Comparison of ENCODE assay signal across 7 mouse cellular contexts in genomic region chr16:70568341-70569265, GRCm38 (mm10).
DNase-seq lines count a peak whose midpoint lies in the region; ATAC-seq and TF ChIP-seq lines count a peak whose summit lies in the region.

No protein-coding gene starts in this region.

- no peaks in the 10 kb centered on the region for H3K36me3 ChIP-seq in ES-E14 (ENCODE audit: control insufficient read depth, insufficient read depth, low read length, poor library complexity, severe bottlenecking)
- no peaks in the 10 kb centered on the region for H3K36me3 ChIP-seq in heart, embryonic 14.5 days (ENCODE audit: control insufficient read depth, insufficient read depth, low read length)
- H3K36me3 ChIP-seq in lung, postnatal 0 days (ENCODE audit: insufficient read depth, low read length), result no peaks in the 10 kb centered on the region

- no peak overlapping the region for H3K27ac ChIP-seq in ES-E14 (ENCODE audit: insufficient read depth, low read depth, low read length, poor library complexity, severe bottlenecking)
- H3K27ac ChIP-seq in heart, embryonic 14.5 days (replicated peaks in 1 of 2; ENCODE audit: control insufficient read depth in 1 of 2, insufficient read depth in 1 of 2, low read depth in 2 of 2, low read length in 2 of 2), result no peak overlapping the region
- no peak overlapping the region for H3K27ac ChIP-seq in lung, postnatal 0 days (ENCODE audit: low read length)

- no peaks in the 10 kb centered on the region for H3K27me3 ChIP-seq in heart, embryonic 14.5 days (ENCODE audit: control insufficient read depth, insufficient read depth, low read length)
- no peaks in the 10 kb centered on the region for H3K27me3 ChIP-seq in lung, postnatal 0 days (replicated peaks; ENCODE audit: insufficient read depth, low read length)

- no peak for ATAC-seq in heart, embryonic 14.5 days (ENCODE audit: insufficient number of reproducible peaks, insufficient read depth, low FRiP score, low read depth)
- ATAC-seq in lung, postnatal 0 days, result peak; percentile 57

- no peaks in the 10 kb centered on the region for H3K4me1 ChIP-seq in ES-E14 (ENCODE audit: control insufficient read depth in 2 of 2, insufficient read depth in 2 of 2, low read length in 2 of 2, poor library complexity in 1 of 2)
- no peaks in the 10 kb centered on the region for H3K4me1 ChIP-seq in heart, embryonic 14.5 days (ENCODE audit: control insufficient read depth in 2 of 2, insufficient read depth in 2 of 2, low read length in 2 of 2)
- no peaks in the 10 kb centered on the region for H3K4me1 ChIP-seq in lung, postnatal 0 days (ENCODE audit: insufficient read depth, low read depth, low read length)

- peak overlapping the region; percentile 54 for H3K4me2 ChIP-seq in heart, embryonic 14.5 days (ENCODE audit: low read length)
- H3K4me2 ChIP-seq in lung, postnatal 0 days (replicated peaks; ENCODE audit: low read depth, low read length), result no peak overlapping the region

- 40% methylated on average over 23 of the region's 23 CpGs for WGBS in heart, embryonic 14.5 days
- WGBS in lung, postnatal 0 days, result 50% methylated on average over 23 of the region's 23 CpGs

- no peaks in the 10 kb centered on the region for H3K9me3 ChIP-seq in ES-E14 (ENCODE audit: control insufficient read depth, insufficient read depth, low read depth, low read length)
- H3K9me3 ChIP-seq in heart, embryonic 14.5 days (ENCODE audit: control insufficient read depth, low read length), result no peaks in the 10 kb centered on the region
- no peaks in the 10 kb centered on the region for H3K9me3 ChIP-seq in lung, postnatal 0 days (ENCODE audit: low read length)

- in situ Hi-C loops in ES-E14 (cut with MboI; ENCODE audit: low sequenced_read_pairs in 2 of 2, unreplicated experiment in 2 of 2), result loop anchor here in 1 of 2 experiments (10.0 kb wide), 1 partner anchor 144 kb away; no protein-coding TSS in a partner anchor

- no peak for TF ChIP-seq EP300 in lung, postnatal 0 days (IDR thresholded peaks at IDR 0.05)

- TF ChIP-seq CTCF in lung, postnatal 0 days (IDR thresholded peaks at IDR 0.05), result peak; percentile 77

- DNase-seq in B cell, adult 2 months, result peak; percentile 19 to 24
- DNase-seq in ES-E14 (ENCODE audit: low read depth, low spot score), result peak; percentile 51
- peak; percentile 63 for DNase-seq in embryo, embryonic 10 days (ENCODE audit: low spot score)
- peak; percentile 35 to 43 for DNase-seq in kidney, postnatal 36 days
- peak; percentile 85 for DNase-seq in lung, postnatal 0 days (ENCODE audit: low spot score)
- DNase-seq in right cerebral cortex, adult 18-20 months, result peak; percentile 72

- H3K4me3 ChIP-seq in ES-E14 (ENCODE audit: insufficient read depth in 1 of 2, low read depth in 1 of 2, low read length in 2 of 2, poor library complexity in 1 of 2, severe bottlenecking in 1 of 2), result no peak overlapping the region
- no peak overlapping the region for H3K4me3 ChIP-seq in heart, embryonic 14.5 days (ENCODE audit: control insufficient read depth in 1 of 2, insufficient read depth in 1 of 2, low read depth in 1 of 2, low read length in 2 of 2)
- H3K4me3 ChIP-seq in lung, postnatal 0 days (ENCODE audit: low read depth, low read length), result no peak overlapping the region

- no peak overlapping the region for H3K9ac ChIP-seq in ES-E14 (ENCODE audit: insufficient read depth, low read depth, low read length, poor library complexity, severe bottlenecking)
- no peak overlapping the region for H3K9ac ChIP-seq in heart, embryonic 14.5 days (ENCODE audit: low read length)
- H3K9ac ChIP-seq in lung, postnatal 0 days (replicated peaks; ENCODE audit: low read depth), result no peak overlapping the region

TF ChIP-seq in ES-E14, 5 proteins besides CTCF, POLR2A, EP300 and RAD21:
- no peak for TF ChIP-seq CHD2 (IDR thresholded peaks at IDR 0.05; ENCODE audit: low read depth, low read length)
- TF ChIP-seq ZC3H11A (IDR thresholded peaks at IDR 0.05; ENCODE audit: borderline replicate concordance, low read depth, low read length), result peak; percentile 58; the same call in 1 of the 2 replicates

Comparison
In these comparisons a context has a peak if more than half of its experiments do, and no peak if none do; other contexts are left out.
1. DNase-seq: peak in every context shown above with its lines; median percentile 85 in lung, postnatal 0 days; 72 in right cerebral cortex, adult 18-20 months; 63 in embryo, embryonic 10 days; 51 in ES-E14; 39 in kidney, postnatal 36 days; 22 in B cell, adult 2 months.